Mouse (Mus musculus) adrenal gland, adult 2 months (tissue): ENCODE results near the gene Cd79b. TPM values are rescaled to one million over a fixed set of nuclear protein-coding genes. Genes with fewer than 3 reads are reported as not detected.
"Not testable (repeated sequence)": the region's sequence is repeated elsewhere in the genome, so short reads cannot be mapped to it uniquely, and the experiment has no call there.

Experiments
- DNase-seq: peaks from one replicate; pipeline ENCODE4 v3.0.0; 2021
- long read RNA-seq: library from polyadenylated mRNA; stranded (forward); transcript quantifications from one replicate; pipeline ENCODE4 v2.0.0, GENCODE M21; 2021
- polyA plus RNA-seq: library from polyadenylated mRNA; depleted of rRNA; stranded (reverse); fragments of >200 nt; gene quantifications from 2 replicates; pipeline ENCODE4 v1.2.3, GENCODE M21; 2012; rRNA removed
- total RNA-seq, 2 experiments: library from RNA; stranded (reverse); gene quantifications; 2 replicates each; pipeline ENCODE4 v1.2.3; 2021

The Cd79b gene
- total RNA-seq (under 1 TPM; 0.79 to 0.81 TPM), polyA plus RNA-seq (0.93 and 1.1 TPM in 2 replicates)
- long read RNA-seq, result 0 reads

DNA sequence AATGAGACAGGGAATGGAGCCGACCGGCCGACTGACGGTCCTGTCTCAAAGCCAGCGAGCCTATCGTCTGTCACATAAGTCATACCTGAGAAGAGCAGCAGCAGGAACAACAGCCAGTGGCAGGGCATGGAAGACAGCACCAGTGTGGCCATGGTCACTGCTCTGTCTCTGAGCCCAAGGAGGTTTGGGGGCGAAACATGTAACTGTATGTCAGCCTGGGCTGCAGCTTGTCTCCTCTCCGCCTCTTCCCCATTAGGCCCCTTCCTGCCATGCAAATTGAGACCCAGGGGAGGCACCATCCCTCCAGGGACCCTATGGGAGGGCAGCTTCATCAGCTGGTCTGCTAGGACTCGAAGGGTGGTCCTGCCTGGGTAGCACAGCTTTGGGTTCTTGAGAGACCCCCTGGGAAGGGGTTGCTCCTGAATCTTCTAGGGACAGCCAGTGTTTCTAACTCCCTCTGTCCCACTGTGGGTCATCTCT lies at the start of gene Cd79b:
TSS of gene Cd79b (minus strand) at position 430 of the 480 bp plus-strand sequence.
- no peak for DNase-seq

- no peak for DNase-seq
Measured at GRCm38 (mm10) chr11:106359350-106359749, 44.8 kb upstream of the Cd79b start.

DNA sequence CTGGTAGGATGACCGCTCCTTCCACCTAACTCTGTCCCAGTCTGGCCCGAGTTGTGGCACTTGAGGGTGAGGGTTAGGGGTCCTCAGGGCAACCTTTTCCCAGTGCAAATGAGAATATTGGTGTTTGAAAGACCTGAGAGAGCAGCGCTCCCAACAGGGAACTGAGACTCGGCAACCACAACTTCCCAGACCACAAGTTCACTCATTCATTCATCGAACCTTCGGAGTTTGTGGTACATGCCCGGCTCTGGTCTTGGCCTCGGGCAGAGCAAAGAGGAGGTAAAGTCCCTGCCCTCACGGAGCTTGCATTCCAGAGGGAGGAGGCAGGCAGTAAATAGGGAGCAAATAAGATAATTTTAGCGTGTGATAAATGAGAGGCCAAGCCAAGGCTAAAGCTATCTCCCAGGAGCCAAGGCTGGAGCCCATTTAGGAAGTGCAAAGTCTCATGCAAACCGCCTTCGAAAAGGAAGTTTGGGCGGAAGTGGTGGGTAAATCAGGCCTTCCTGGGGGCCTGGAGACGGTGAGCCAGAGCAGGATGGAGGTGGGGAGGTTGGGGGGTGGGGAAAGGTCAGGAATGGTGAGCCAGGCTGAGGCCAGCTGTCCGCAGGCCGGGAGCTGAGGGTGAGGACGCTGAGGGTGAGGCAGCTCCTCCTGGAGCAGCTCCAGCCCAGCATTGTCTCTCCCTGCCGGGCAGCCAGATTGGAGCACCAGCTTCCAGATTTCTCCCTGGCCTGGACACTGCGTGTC lies 41.0 kb upstream of the Cd79b start:
- peak; percentile 72 for DNase-seq

DNA sequence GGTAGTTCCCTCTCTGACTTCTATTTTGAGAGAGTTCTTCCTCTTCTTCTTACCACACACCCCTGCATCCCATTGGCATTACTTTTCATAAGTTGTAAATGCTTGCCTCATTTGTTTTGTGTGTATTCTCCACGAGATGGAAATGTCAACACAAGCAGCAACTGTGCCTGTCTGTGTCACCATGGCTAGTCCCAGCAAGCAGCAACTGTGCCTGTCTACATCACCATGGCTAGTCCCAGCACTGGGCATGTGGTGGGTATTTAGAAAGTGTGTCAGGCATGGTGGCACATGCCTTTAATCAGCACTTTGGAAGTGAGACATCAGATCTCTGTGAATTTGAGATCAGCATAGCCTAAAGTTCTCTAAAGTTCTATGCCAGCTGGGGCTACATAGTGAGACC lies 39.6 kb upstream of the Cd79b start:
- DNase-seq, result no peak

- no peak for DNase-seq
Measured at GRCm38 (mm10) chr11:106353188-106353587, 38.6 kb upstream of the Cd79b start, which contains the start of gene Scn4a. Gene Scn4a (minus strand): TSS chr11:106353288.

DNA sequence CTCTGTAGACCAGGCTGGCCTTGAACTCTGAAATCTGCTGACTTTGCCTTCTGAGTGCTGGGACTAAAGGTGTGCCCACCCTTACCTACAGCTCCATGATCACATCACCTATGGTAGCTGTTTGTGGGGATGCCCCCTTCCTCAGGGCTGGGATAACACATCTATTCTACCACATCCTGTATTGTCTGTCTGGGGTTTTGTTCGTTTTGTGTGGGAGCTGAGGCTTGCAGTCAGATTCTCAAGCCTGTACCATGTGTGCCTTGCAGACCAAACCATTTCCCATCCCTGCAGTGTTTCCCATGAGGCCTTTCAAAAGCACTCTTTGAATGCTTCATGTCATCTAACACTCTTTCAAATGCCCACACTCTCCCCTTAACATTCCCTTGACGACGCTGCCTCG lies 37.4 kb upstream of the Cd79b start:
- no peak for DNase-seq

DNA sequence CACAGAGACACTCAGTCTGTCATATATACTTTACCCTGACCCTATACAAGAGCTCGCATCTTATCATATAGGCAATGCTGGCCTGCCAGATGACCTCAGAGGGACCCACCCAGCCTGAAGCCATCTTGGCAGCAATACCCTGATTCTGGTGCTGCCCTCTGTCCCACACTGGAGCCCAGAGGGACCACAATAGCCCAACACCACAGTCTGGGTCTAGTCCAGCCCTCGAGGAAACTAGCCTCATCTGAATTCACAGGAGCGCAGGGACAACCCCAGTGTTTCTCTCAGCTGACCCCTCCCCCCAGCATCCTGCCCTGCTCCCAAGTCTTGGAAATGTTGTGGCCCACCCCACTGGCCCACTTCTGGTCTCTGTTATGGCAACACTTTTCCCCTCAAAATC lies 36.7 kb upstream of the Cd79b start:
- no peak for DNase-seq

GRCm38 (mm10) chr11:106350853-106351252 lies 36.3 kb upstream of the Cd79b start:
- peak; percentile 42 for DNase-seq

- DNase-seq, result no peak
Measured at GRCm38 (mm10) chr11:106349772-106350171, 35.2 kb upstream of the Cd79b start.

DNA sequence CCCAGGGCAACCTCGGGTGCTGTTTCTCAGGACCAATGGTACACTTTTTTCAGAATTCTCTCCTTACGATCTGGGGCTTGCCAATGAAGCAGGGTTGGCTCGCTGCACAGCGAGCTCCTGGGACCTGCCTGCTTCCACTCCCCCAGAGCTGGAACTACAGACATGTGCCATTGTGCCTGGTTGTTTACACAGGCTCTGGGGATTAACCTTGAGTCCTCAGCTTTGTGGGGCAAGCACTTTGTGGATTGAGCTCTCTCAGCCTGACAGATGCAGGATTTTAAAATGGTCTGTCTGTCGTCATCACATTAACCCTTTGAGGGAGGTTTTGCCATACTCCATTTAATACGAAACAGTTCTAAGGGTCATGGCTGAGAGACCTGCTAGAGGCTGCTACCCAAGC lies 30.3 kb upstream of the Cd79b start:
- DNase-seq, result no peak

DNA sequence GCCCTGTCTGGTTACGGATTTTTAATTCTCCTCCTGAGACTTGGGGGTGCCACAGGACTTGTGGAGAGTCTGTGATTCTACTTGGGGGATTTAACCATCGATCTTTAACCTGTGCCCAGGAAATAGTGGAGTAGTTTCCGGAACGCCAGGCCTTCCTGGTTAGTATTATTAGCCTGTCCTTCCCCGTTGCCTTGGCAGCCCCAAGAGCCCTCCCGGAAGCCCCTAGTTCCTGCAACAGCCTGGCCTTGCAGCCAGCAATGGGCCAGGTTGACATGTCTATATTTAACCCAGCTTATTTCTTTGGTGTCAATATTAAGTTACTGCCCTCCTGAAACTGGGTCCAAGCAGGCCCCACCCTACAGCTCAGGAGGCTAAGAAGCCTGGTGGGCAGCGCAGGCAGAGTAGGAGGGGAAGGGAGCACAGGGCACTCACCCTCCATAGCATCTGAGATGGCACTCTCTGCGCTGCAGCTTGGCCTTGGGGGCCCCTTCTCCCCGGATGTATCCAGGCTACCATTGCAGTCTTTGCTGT lies 26.5 kb upstream of the Cd79b start:
- peak; percentile 24 for DNase-seq

GRCm38 (mm10) chr11:106339323-106339722 lies 24.8 kb upstream of the Cd79b start:
- not testable (repeated sequence) for DNase-seq

GRCm38 (mm10) chr11:106338870-106339269 lies 24.3 kb upstream of the Cd79b start:
- no peak for DNase-seq

DNA sequence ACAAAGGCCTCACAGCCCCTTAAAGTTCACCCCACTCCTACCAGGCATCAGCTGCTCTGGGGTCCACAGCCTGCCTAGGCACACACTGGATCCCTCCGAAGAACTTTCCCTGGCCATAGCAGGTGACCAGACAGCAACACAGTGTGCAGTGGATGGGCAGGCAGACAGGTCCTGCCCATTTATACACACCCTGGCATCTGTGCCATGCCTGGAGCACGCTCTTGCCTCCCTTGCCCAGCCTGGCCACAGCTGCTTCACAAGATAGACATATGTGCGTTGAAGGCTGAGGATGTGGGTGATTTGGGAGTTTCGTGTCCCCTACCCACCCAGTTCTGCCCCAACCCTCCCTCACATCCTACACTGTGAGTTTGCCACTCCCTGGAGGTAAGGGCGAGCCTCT lies 23.5 kb upstream of the Cd79b start:
- no peak for DNase-seq

- no peak for DNase-seq
Measured at GRCm38 (mm10) chr11:106334066-106334465, 19.5 kb upstream of the Cd79b start.

DNA sequence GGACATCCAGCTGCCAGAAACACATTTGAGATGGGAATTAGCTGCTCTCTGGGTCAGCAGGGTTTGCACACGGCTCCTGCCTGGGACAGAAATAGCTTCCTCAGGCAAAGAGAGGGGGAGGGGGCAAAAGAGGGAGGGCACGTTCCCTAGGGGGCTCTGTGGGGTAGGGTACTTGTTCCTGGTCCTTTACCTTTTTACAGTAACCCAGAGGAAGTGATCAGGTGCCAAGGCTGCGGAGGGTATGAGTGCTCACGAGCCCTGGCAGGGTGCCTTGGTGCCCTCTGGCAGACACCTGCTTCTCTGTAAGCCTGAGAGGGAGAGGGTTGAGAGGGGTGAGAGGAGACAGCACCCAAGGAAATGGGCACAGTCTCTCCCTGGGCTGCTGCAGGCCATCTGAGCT lies 17.9 kb upstream of the Cd79b start:
- DNase-seq, result no peak

GRCm38 (mm10) chr11:106329682-106330081 lies 15.1 kb upstream of the Cd79b start:
- peak; percentile 27 for DNase-seq

DNA sequence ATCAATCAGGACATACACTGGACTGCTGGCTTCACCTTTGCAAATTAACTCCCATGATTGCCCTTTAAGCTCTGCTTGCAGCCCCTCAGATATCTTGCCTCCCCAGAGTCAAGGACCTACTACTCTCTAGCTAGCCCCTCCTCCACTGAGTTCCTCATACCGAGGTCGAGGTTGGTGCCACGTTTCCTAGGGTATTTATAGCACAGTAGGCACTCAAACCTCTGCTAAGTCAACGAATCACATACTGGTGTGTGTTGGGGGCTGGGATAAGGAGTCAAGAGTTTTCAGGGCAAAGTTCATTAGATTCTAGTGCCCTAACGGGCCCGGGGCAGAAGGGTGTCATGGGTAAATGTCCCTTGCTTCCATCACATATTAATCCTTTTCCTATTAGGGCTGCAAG lies 14.6 kb upstream of the Cd79b start:
- DNase-seq, result no peak

GRCm38 (mm10) chr11:106328521-106328920 lies 14.0 kb upstream of the Cd79b start:
- no peak for DNase-seq

- DNase-seq, result no peak
Measured at GRCm38 (mm10) chr11:106326475-106326874, 11.9 kb upstream of the Cd79b start.

GRCm38 (mm10) chr11:106325566-106326206 lies 11.1 kb upstream of the Cd79b start:
- DNase-seq, result peak; percentile 61

GRCm38 (mm10) chr11:106324858-106325257 lies 10.3 kb upstream of the Cd79b start:
- no peak for DNase-seq
